Mouse (Mus musculus): ENCODE results near the gene Mmgt2. TPM values are rescaled to one million over a fixed set of nuclear protein-coding genes. Genes with fewer than 3 reads are reported as not detected.

Mmgt2 gene
- polyA plus RNA-seq, 1 experiment from 2014 or later = 57.4 TPM

DNA sequence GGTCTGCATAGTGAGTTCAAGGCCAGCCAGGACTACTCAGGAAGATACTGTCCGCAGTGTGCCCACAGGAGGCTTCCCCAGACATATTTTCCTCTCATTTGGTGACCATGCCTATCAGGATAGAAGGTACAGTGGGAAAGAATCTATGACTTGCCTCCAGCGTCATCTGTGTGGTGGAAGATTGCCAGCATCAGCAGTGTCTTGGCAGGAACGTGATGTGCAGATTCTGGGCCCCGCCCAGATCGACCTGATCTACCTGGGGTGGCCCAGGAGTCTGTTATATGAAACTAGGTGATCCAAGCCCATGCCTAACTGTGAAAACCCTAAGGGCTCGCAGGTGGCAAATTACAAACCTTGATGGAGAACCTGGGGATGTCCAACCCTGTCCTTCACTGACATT lies 21.5 kb downstream of the Mmgt2 start:
- Histone ChIP-seq H3K27ac (ENCODE audit: low read depth) (no peak overlapping the region), H3K4me3 (ENCODE audit: low read depth, low read length) (no peak overlapping the region), H3K9ac (ENCODE audit: low read length) (no peak overlapping the region), H3K9me3 (ENCODE audit: control insufficient read depth, low read length) (no peaks in the 10 kb centered on the region), H3K27me3 (replicated peaks; ENCODE audit: control insufficient read depth, insufficient read depth, low read length) (no peaks in the 10 kb centered on the region), H3K36me3 (ENCODE audit: control insufficient read depth, insufficient read depth, low read length) (peaks cover 19% of the 10 kb centered on the region), H3K4me1 (replicated peaks; ENCODE audit: control insufficient read depth, insufficient read depth, low read length) (no peaks in the 10 kb centered on the region; the same call in 1 of the 2 replicates), H3K4me2 (ENCODE audit: low read length) (no peak overlapping the region)
- 82% methylated on average over 6 of the region's 6 CpGs for WGBS
- no peak for ATAC-seq (replicated peaks; ENCODE audit: low FRiP score, low TSS enrichment, low read depth)
- DNase-seq (ENCODE audit: low spot score) = no peak

DNA sequence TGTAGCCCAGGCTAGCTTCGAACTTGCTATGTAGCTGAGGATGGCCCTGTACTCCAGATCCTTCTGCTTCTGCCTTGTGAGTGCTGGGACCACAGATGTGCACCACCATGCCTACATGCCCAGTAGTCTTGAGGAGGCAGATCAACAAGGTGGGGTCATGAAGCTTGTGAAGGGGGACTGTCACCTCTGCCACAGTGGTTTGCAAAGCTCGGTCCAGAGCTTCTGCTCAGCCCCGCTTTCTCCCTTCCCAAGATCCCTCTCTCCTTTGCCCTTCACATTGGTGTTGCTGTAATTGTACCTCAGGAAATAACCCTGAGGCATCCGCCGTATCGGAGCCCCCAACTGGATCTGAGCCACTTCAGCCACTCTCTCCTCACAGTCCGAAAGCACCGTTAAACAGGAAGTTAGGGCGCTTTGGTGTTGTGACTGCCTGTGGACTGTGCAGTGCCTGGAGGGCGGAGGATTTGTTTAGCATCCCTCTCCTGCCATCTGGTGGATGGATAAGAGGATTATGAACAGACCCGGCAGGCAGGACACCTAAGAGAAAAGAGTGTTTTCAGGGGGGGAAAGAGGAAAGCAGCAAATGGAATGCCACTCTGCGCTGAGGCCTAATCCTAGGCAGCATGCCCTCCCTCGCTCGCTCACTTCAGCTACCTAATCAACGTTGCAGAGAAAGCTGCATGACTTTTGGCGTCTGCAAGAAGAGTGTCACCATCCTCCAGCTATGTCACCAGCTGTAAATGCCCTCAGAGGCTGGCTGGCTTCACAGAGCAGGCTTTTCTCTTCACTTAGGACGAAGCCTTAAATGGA lies 27.2 kb downstream of the Mmgt2 start:
- 20% methylated on average over 17 of the region's 17 CpGs for WGBS
- peaks cover 2% of the 10 kb centered on the region; the same call in 1 of the 2 replicates for H3K4me1 ChIP-seq (replicated peaks; ENCODE audit: control insufficient read depth, insufficient read depth, low read length)
- peak overlapping the region; percentile 20; the same call in 1 of the 2 replicates for H3K9ac ChIP-seq (ENCODE audit: low read length)
- H3K36me3 ChIP-seq (ENCODE audit: control insufficient read depth, insufficient read depth, low read length) = no peaks in the 10 kb centered on the region
- H3K27me3 ChIP-seq (replicated peaks; ENCODE audit: control insufficient read depth, insufficient read depth, low read length) = no peaks in the 10 kb centered on the region
- peak overlapping the region; percentile 16 for H3K4me3 ChIP-seq (ENCODE audit: low read depth, low read length)
- ATAC-seq (replicated peaks; ENCODE audit: low FRiP score, low TSS enrichment, low read depth) (peak; percentile 89), DNase-seq (ENCODE audit: low spot score) (peak; percentile 74)
- no peak overlapping the region for H3K27ac ChIP-seq (ENCODE audit: low read depth)
- H3K9me3 ChIP-seq (ENCODE audit: control insufficient read depth, low read length) = no peaks in the 10 kb centered on the region
- peak overlapping the region; percentile 44 for H3K4me2 ChIP-seq (ENCODE audit: low read length)

DNA sequence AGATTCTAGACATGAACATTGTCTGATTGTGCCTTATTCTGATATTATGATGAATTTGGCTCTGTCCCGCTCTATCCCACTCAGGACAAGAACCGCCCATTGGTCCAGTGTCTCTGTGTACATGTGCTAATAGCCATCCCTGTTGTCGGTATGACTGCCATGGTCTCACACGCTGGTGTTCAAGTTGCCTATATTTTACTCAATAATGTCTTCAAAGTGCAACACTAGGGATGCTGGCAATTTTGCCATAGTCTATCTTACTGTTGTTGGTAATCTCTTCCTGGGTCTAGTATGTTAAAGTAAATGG lies 27.8 kb downstream of the Mmgt2 start:
- DNase-seq (ENCODE audit: low spot score) (no peak), ATAC-seq (replicated peaks; ENCODE audit: low FRiP score, low TSS enrichment, low read depth) (no peak)
- 95% methylated on average over 4 of the region's 4 CpGs for WGBS
- Histone ChIP-seq H3K27ac (ENCODE audit: low read depth) (no peak overlapping the region), H3K4me1 (replicated peaks; ENCODE audit: control insufficient read depth, insufficient read depth, low read length) (0 out of 2 replicates have a peak, but pooled peaks cover 2% of the 10 kb centered on the region), H3K4me3 (ENCODE audit: low read depth, low read length) (no peak overlapping the region), H3K9me3 (ENCODE audit: control insufficient read depth, low read length) (no peaks in the 10 kb centered on the region), H3K4me2 (ENCODE audit: low read length) (no peak overlapping the region), H3K9ac (ENCODE audit: low read length) (no peak overlapping the region), H3K36me3 (ENCODE audit: control insufficient read depth, insufficient read depth, low read length) (no peaks in the 10 kb centered on the region), H3K27me3 (replicated peaks; ENCODE audit: control insufficient read depth, insufficient read depth, low read length) (no peaks in the 10 kb centered on the region)

GRCm38 (mm10) chr11:62678778-62679354 lies 30.4 kb downstream of the Mmgt2 start:
- H3K4me1 ChIP-seq (replicated peaks; ENCODE audit: control insufficient read depth, insufficient read depth, low read length) = 0 out of 2 replicates have a peak, but pooled peaks cover 2% of the 10 kb centered on the region
- no peak overlapping the region for H3K4me3 ChIP-seq (ENCODE audit: low read depth, low read length)

GRCm38 (mm10) chr11:62679954-62680353 lies 31.5 kb downstream of the Mmgt2 start:
- H3K4me3 ChIP-seq (ENCODE audit: low read depth, low read length) = no peak overlapping the region
- H3K36me3 ChIP-seq (ENCODE audit: control insufficient read depth, insufficient read depth, low read length) = no peaks in the 10 kb centered on the region
- H3K27ac ChIP-seq (ENCODE audit: low read depth) = no peak overlapping the region
- H3K9me3 ChIP-seq (ENCODE audit: control insufficient read depth, low read length) = no peaks in the 10 kb centered on the region
- no peak for ATAC-seq (replicated peaks; ENCODE audit: low FRiP score, low TSS enrichment, low read depth)
- H3K4me2 ChIP-seq (ENCODE audit: low read length) = no peak overlapping the region
- no peak overlapping the region for H3K9ac ChIP-seq (ENCODE audit: low read length)
- H3K4me1 ChIP-seq (replicated peaks; ENCODE audit: control insufficient read depth, insufficient read depth, low read length) = 0 out of 2 replicates have a peak, but pooled peaks cover 2% of the 10 kb centered on the region
- WGBS = 82% methylated on average over 4 of the region's 4 CpGs
- H3K27me3 ChIP-seq (replicated peaks; ENCODE audit: control insufficient read depth, insufficient read depth, low read length) = no peaks in the 10 kb centered on the region
- DNase-seq (ENCODE audit: low spot score) = no peak

More at GRCm38 (mm10) chr11:62678778-62679354, 30.4 kb downstream of the Mmgt2 start:
- ATAC-seq (replicated peaks; ENCODE audit: low FRiP score, low TSS enrichment, low read depth) = no peak
- no peak for DNase-seq (ENCODE audit: low spot score)
- H3K27me3 ChIP-seq (replicated peaks; ENCODE audit: control insufficient read depth, insufficient read depth, low read length) = no peaks in the 10 kb centered on the region
- no peak overlapping the region for H3K4me2 ChIP-seq (ENCODE audit: low read length)
- no peak overlapping the region for H3K27ac ChIP-seq (ENCODE audit: low read depth)
- no peak overlapping the region for H3K9ac ChIP-seq (ENCODE audit: low read length)
- no peaks in the 10 kb centered on the region for H3K9me3 ChIP-seq (ENCODE audit: control insufficient read depth, low read length)
- 68% methylated on average over 7 of the region's 7 CpGs for WGBS
- H3K36me3 ChIP-seq (ENCODE audit: control insufficient read depth, insufficient read depth, low read length) = no peaks in the 10 kb centered on the region

DNA sequence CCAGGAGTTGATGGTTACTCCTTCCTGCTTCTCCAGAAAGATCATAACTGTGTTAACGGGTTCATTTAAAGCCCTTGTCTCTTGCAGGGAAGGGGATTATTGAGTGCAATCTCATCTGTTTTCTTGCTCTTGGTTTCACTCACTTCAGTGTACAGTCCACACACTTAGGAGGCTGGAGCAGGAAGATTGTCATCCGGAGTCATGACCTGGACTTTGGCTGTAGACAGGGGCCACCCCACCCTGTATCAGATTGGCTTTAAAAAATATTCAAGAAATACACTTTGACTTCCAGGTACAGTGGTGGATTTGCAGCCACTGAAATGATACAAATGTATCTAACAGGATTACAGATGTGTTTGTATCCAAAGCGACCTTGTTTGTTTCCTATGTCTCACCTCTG lies 43.1 kb downstream of the Mmgt2 start:
- no peaks in the 10 kb centered on the region for H3K27me3 ChIP-seq (replicated peaks; ENCODE audit: control insufficient read depth, insufficient read depth, low read length)
- no peaks in the 10 kb centered on the region for H3K9me3 ChIP-seq (ENCODE audit: control insufficient read depth, low read length)
- no peak for ATAC-seq (replicated peaks; ENCODE audit: low FRiP score, low TSS enrichment, low read depth)
- H3K36me3 ChIP-seq (ENCODE audit: control insufficient read depth, insufficient read depth, low read length) = no peaks in the 10 kb centered on the region
- H3K4me1 ChIP-seq (replicated peaks; ENCODE audit: control insufficient read depth, insufficient read depth, low read length) = no peaks in the 10 kb centered on the region
- no peak for DNase-seq (ENCODE audit: low spot score)
- H3K27ac ChIP-seq (ENCODE audit: low read depth) = no peak overlapping the region
- H3K9ac ChIP-seq (ENCODE audit: low read length) = no peak overlapping the region
- WGBS = 89% methylated on average over 3 of the region's 3 CpGs
- H3K4me2 ChIP-seq (ENCODE audit: low read length) = no peak overlapping the region
- no peak overlapping the region for H3K4me3 ChIP-seq (ENCODE audit: low read depth, low read length)

DNA sequence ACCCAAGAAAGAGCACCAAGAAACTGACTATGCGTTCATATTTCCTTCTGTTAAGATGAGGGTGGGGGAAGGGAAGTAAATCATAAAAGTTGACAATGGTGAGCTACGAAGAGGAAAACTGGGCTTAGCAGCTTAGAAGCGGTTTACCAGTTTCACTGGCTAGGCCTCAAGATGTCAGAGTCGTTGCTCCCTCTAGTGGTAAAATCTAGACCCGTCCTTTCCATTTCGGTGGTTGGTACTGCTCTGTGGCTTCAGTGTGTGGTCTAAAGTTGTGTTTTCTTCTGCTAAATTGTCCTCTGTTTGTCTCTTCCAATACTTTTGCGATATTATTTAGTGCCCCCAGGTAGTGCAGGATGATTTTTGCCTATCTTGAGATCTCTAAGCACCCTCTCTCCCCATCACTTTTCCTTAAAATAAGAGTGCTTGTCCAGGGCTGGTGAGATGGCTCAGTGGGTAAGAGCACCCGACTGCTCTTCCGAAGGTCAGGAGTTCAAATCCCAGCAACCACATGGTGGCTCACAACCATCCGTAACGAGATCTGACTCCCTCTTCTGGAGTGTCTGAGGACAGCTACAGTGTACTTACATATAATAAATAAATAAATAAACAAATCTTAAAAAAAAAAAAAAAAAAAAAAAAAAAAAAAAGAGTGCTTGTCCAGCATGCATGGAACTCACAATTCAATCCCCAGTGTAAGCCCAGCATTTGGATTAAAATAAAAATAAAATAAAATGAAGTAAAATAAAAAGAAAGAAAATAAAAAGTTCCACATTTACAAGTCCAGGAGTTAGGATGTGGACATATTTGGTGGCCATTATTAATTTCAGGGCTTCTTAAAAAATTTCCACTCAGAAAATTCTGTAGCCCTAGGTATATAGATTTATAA lies 45.1 kb downstream of the Mmgt2 start:
- 24% methylated on average over 9 of the region's 11 CpGs for WGBS
- Histone ChIP-seq H3K36me3 (ENCODE audit: control insufficient read depth, insufficient read depth, low read length) (no peaks in the 10 kb centered on the region), H3K9me3 (ENCODE audit: control insufficient read depth, low read length) (no peaks in the 10 kb centered on the region), H3K4me2 (ENCODE audit: low read length) (no peak overlapping the region), H3K4me1 (replicated peaks; ENCODE audit: control insufficient read depth, insufficient read depth, low read length) (no peaks in the 10 kb centered on the region), H3K4me3 (ENCODE audit: low read depth, low read length) (no peak overlapping the region), H3K9ac (ENCODE audit: low read length) (no peak overlapping the region), H3K27ac (ENCODE audit: low read depth) (no peak overlapping the region), H3K27me3 (replicated peaks; ENCODE audit: control insufficient read depth, insufficient read depth, low read length) (no peaks in the 10 kb centered on the region)
- ATAC-seq (replicated peaks; ENCODE audit: low FRiP score, low TSS enrichment, low read depth) (peak; percentile 70; the same call in 1 of the 2 replicates), DNase-seq (ENCODE audit: low spot score) (peak; percentile 68)

- no peak for ATAC-seq (replicated peaks; ENCODE audit: low FRiP score, low TSS enrichment, low read depth)
- 94% methylated on average over 8 of the region's 8 CpGs for WGBS
Observed at GRCm38 (mm10) chr11:62695126-62695525, 46.7 kb downstream of the Mmgt2 start.

More at GRCm38 (mm10) chr11:62695126-62695525, 46.7 kb downstream of the Mmgt2 start:
- no peaks in the 10 kb centered on the region for H3K9me3 ChIP-seq (ENCODE audit: control insufficient read depth, low read length)
- no peak overlapping the region for H3K4me3 ChIP-seq (ENCODE audit: low read depth, low read length)
- no peaks in the 10 kb centered on the region for H3K36me3 ChIP-seq (ENCODE audit: control insufficient read depth, insufficient read depth, low read length)
- no peaks in the 10 kb centered on the region for H3K27me3 ChIP-seq (replicated peaks; ENCODE audit: control insufficient read depth, insufficient read depth, low read length)
- no peak overlapping the region for H3K4me2 ChIP-seq (ENCODE audit: low read length)
- DNase-seq (ENCODE audit: low spot score) = no peak
- no peaks in the 10 kb centered on the region for H3K4me1 ChIP-seq (replicated peaks; ENCODE audit: control insufficient read depth, insufficient read depth, low read length)
- H3K9ac ChIP-seq (ENCODE audit: low read length) = no peak overlapping the region
- H3K27ac ChIP-seq (ENCODE audit: low read depth) = no peak overlapping the region
